Comparison of ENCODE assay signal across 9 mouse cellular contexts in the genomic region with DNA sequence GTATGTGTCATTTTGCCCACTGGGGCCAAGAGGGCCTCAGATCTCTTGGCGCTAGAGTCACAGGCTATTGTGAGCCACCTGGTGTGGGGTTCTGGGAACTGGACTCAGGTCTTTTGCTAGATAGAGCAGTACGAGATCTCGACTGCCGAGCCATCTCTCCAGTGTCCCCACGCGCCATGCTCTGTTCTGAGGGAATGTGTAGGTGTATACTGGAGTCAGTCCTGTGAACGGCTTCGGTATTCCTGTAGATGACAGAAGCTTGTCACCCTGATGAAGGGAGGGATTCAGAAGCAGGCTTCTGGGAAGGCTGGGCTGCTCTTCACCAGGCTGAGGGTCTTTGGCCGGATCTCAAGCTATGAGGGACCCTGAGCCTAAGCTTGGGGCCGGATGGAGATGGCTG. TPM values are rescaled to one million over a fixed set of nuclear protein-coding genes. Genes with fewer than 3 reads are reported as not detected.
DNase-seq lines count a peak whose midpoint lies in the region; ATAC-seq and TF ChIP-seq lines count a peak whose summit lies in the region.
"Not testable (repeated sequence)": the region's sequence is repeated elsewhere in the genome, so short reads cannot be mapped to it uniquely, and the experiment has no call there.
"Had no signal": no experiment of that assay in that cellular context is flagged by ENCODE, and none has a peak within 500 bp of the region (broad histone marks: within the 10 kb centered on the region; RNA-seq: fewer than 3 reads in every experiment).

No protein-coding gene starts in this region.

- peak; percentile 78 for DNase-seq in heart, adult 11 months
- not testable (repeated sequence) for DNase-seq in intestine, embryonic 14.5 days (ENCODE audit: low spot score); lung, embryonic 14.5 days
- DNase-seq in left cerebral cortex, postnatal 25 days (ENCODE audit: low spot score in 2 of 2): peak; percentile 18 to 37

- peak; percentile 96 for ATAC-seq in frontal cortex, adult (ENCODE audit: low TSS enrichment)
- 0 out of 2 replicates have a peak, but pooled peaks have one; percentile 44 for ATAC-seq in intestine, embryonic 14.5 days (replicated peaks; ENCODE audit: low FRiP score, low TSS enrichment, low read depth)
- peak; percentile 29; the same call in 1 of the 2 replicates for ATAC-seq in intestine, embryonic 15.5 days
- 0 out of 2 replicates have a peak, but pooled peaks have one; percentile 5 for ATAC-seq in lung, embryonic 14.5 days (ENCODE audit: insufficient read depth)
- 0 out of 2 replicates have a peak, but pooled peaks have one; percentile 6 for ATAC-seq in lung, embryonic 16.5 days (ENCODE audit: low read depth)
- 0 out of 2 replicates have a peak, but pooled peaks have one; percentile 24 for ATAC-seq in midbrain, embryonic 15.5 days (replicated peaks)

- not testable (repeated sequence) for H3K9ac ChIP-seq in intestine, embryonic 14.5 days (ENCODE audit: low read length); intestine, embryonic 15.5 days; lung, embryonic 14.5 days; lung, embryonic 16.5 days (ENCODE audit: low read length); midbrain, embryonic 15.5 days

- intact Hi-C loops in left cerebral cortex, postnatal 25 days (cut with DNase I): not testable (repeated sequence)

- 91% methylated on average over 8 of the region's 10 CpGs for WGBS in intestine, embryonic 14.5 days
- 90% methylated on average over 10 of the region's 10 CpGs for whole genome bisulfite sequencing in intestine, embryonic 15.5 days
- WGBS in lung, embryonic 14.5 days: 90% methylated on average over 7 of the region's 10 CpGs
- WGBS in lung, embryonic 16.5 days: 81% methylated on average over 8 of the region's 10 CpGs
- WGBS in midbrain, embryonic 15.5 days: 88% methylated on average over 10 of the region's 10 CpGs

- TF ChIP-seq CTCF in lung, embryonic 14.5 days (IDR thresholded peaks at IDR 0.05; ENCODE audit: low read depth): not testable (repeated sequence)

- H3K36me3 ChIP-seq in intestine, embryonic 14.5 days (ENCODE audit: control insufficient read depth, insufficient read depth, low read length); intestine, embryonic 15.5 days; lung, embryonic 14.5 days (ENCODE audit: insufficient read depth); lung, embryonic 16.5 days (ENCODE audit: control insufficient read depth, insufficient read depth, low read length); midbrain, embryonic 15.5 days (replicated peaks): not testable (repeated sequence)

- not testable (repeated sequence) for H3K27ac ChIP-seq in intestine, embryonic 14.5 days (ENCODE audit: low read depth); intestine, embryonic 15.5 days; lung, embryonic 14.5 days (ENCODE audit: low read depth); lung, embryonic 16.5 days (ENCODE audit: low read length); midbrain, embryonic 15.5 days

- not testable (repeated sequence) for H3K27me3 ChIP-seq in intestine, embryonic 14.5 days (replicated peaks; ENCODE audit: control insufficient read depth, insufficient read depth, low read length); intestine, embryonic 15.5 days (replicated peaks); lung, embryonic 14.5 days (ENCODE audit: insufficient read depth, low read length); lung, embryonic 16.5 days (ENCODE audit: control insufficient read depth, insufficient read depth, low read depth, low read length); midbrain, embryonic 15.5 days (replicated peaks)

- not testable (repeated sequence) for H3K4me3 ChIP-seq in intestine, embryonic 14.5 days (ENCODE audit: low read depth, low read length); intestine, embryonic 15.5 days (replicated peaks); lung, embryonic 14.5 days (ENCODE audit: low read depth, low read length); lung, embryonic 16.5 days (ENCODE audit: low read length); midbrain, embryonic 15.5 days

- H3K4me1 ChIP-seq in intestine, embryonic 14.5 days (replicated peaks; ENCODE audit: control insufficient read depth, insufficient read depth, low read length); intestine, embryonic 15.5 days (replicated peaks); lung, embryonic 14.5 days (ENCODE audit: insufficient read depth); lung, embryonic 16.5 days (replicated peaks; ENCODE audit: control insufficient read depth, insufficient read depth, low read length); midbrain, embryonic 15.5 days: not testable (repeated sequence)

- H3K9me3 ChIP-seq in intestine, embryonic 14.5 days (ENCODE audit: control insufficient read depth, low read length); intestine, embryonic 15.5 days; lung, embryonic 14.5 days (ENCODE audit: low read depth, low read length); lung, embryonic 16.5 days (ENCODE audit: control insufficient read depth, low read length); midbrain, embryonic 15.5 days: not testable (repeated sequence)

- H3K4me2 ChIP-seq in intestine, embryonic 14.5 days (ENCODE audit: low read length); intestine, embryonic 15.5 days (replicated peaks); lung, embryonic 14.5 days; lung, embryonic 16.5 days (ENCODE audit: low read depth, low read length); midbrain, embryonic 15.5 days: not testable (repeated sequence)

RNA-seq across cellular contexts. Expression of gene Tmem181a, which starts 23.1 kb away (rescaled TPM):
- polyA plus RNA-seq in intestine, embryonic 14.5 days (2014; fragmentation: Nextera tagmentation; extraction: Ambion mirVana): 23.0 and 23.7 TPM in 2 replicates
- polyA plus RNA-seq in intestine, embryonic 15.5 days (2015; fragmentation: Nextera tagmentation; extraction: Ambion mirVana): 19.5 and 19.7 TPM in 2 replicates
- total RNA-seq in left cerebral cortex, postnatal 25 days (2021): 10 to 100 TPM; 70.0 to 71.7 TPM
- 25.1 and 27.0 TPM in 2 replicates for polyA plus RNA-seq in lung, embryonic 14.5 days (2014; fragmentation: Nextera tagmentation; extraction: Ambion mirVana)
- polyA plus RNA-seq in lung, embryonic 16.5 days (2015; fragmentation: Nextera tagmentation; extraction: Ambion mirVana): 20.1 and 20.6 TPM in 2 replicates
- 51.9 and 57.8 TPM in 2 replicates for polyA plus RNA-seq in midbrain, embryonic 15.5 days (2015; fragmentation: Nextera tagmentation; extraction: Ambion mirVana)
- polyA plus RNA-seq: G1E had no signal

RNA-seq across cellular contexts. Expression of gene Dynlt1a, which starts 37.5 kb away (rescaled TPM):
- 16.4 and 20.3 TPM in 2 replicates for polyA plus RNA-seq in intestine, embryonic 14.5 days (2014; fragmentation: Nextera tagmentation; extraction: Ambion mirVana)
- 15.6 and 16.5 TPM in 2 replicates for polyA plus RNA-seq in intestine, embryonic 15.5 days (2015; fragmentation: Nextera tagmentation; extraction: Ambion mirVana)
- total RNA-seq in left cerebral cortex, postnatal 25 days (2021): 10 to 100 TPM; 12.8 to 13.2 TPM
- polyA plus RNA-seq in lung, embryonic 14.5 days (2014; fragmentation: Nextera tagmentation; extraction: Ambion mirVana): 18.7 and 19.0 TPM in 2 replicates
- polyA plus RNA-seq in lung, embryonic 16.5 days (2015; fragmentation: Nextera tagmentation; extraction: Ambion mirVana): 17.4 and 18.4 TPM in 2 replicates
- 55.4 and 59.4 TPM in 2 replicates for polyA plus RNA-seq in midbrain, embryonic 15.5 days (2015; fragmentation: Nextera tagmentation; extraction: Ambion mirVana)

Comparison
In these comparisons a context has a peak if more than half of its experiments do, and no peak if none do; other contexts are left out.
1. ATAC-seq: peak in every context shown above with its lines; median percentile 96 in frontal cortex, adult; 44 in intestine, embryonic 14.5 days; 29 in intestine, embryonic 15.5 days; 24 in midbrain, embryonic 15.5 days; 6 in lung, embryonic 16.5 days; 5 in lung, embryonic 14.5 days.